Mouse (Mus musculus): ENCODE results near the gene Shc1. TPM values are rescaled to one million over a fixed set of nuclear protein-coding genes. Genes with fewer than 3 reads are reported as not detected.

The Shc1 gene
- polyA plus RNA-seq, 1 experiment, result 87.4 TPM

- H3K4me1 ChIP-seq (ENCODE audit: control insufficient read depth, insufficient read depth, low read length), result peaks cover 21% of the 10 kb centered on the region
- no peaks in the 10 kb centered on the region for H3K27me3 ChIP-seq (ENCODE audit: control insufficient read depth, insufficient read depth, low read length, poor library complexity, severe bottlenecking)
- H3K27ac ChIP-seq (ENCODE audit: insufficient read depth, low read length), result no peak overlapping the region
- TF ChIP-seq POLR2A (IDR thresholded peaks at IDR 0.05; ENCODE audit: insufficient read depth, low read length) (no peak), EP300 (IDR thresholded peaks at IDR 0.05; ENCODE audit: insufficient read depth, low read depth, low read length) (no peak), CTCF (IDR thresholded peaks at IDR 0.05; ENCODE audit: low read depth, low read length) (no peak)
- H3K36me3 ChIP-seq (ENCODE audit: control insufficient read depth, insufficient read depth, low read length, poor library complexity, severe bottlenecking), result no peaks in the 10 kb centered on the region; the same call in 1 of the 2 replicates
- no peaks in the 10 kb centered on the region for H3K9me3 ChIP-seq (replicated peaks; ENCODE audit: control insufficient read depth, insufficient read depth, low read length, poor library complexity, severe bottlenecking)
- H3K9ac ChIP-seq (ENCODE audit: low read depth, poor library complexity, severe bottlenecking), result peak overlapping the region; percentile 22; the same call in 1 of the 2 replicates
- H3K4me3 ChIP-seq (ENCODE audit: low read depth, low read length), result peak overlapping the region; percentile 27; the same call in 1 of the 2 replicates
Observed at GRCm38 (mm10) chr3:89380291-89380690, 38.0 kb upstream of the Shc1 start.

- H3K27ac ChIP-seq (ENCODE audit: insufficient read depth, low read length), result no peak overlapping the region
- TF ChIP-seq POLR2A (IDR thresholded peaks at IDR 0.05; ENCODE audit: insufficient read depth, low read length) (no peak), CTCF (IDR thresholded peaks at IDR 0.05; ENCODE audit: low read depth, low read length) (no peak), EP300 (IDR thresholded peaks at IDR 0.05; ENCODE audit: insufficient read depth, low read depth, low read length) (no peak)
- H3K4me3 ChIP-seq (ENCODE audit: low read depth, low read length), result peak overlapping the region; percentile 27; the same call in 1 of the 2 replicates
- H3K4me1 ChIP-seq (ENCODE audit: control insufficient read depth, insufficient read depth, low read length), result peaks cover 21% of the 10 kb centered on the region
- H3K27me3 ChIP-seq (ENCODE audit: control insufficient read depth, insufficient read depth, low read length, poor library complexity, severe bottlenecking), result no peaks in the 10 kb centered on the region
- H3K36me3 ChIP-seq (ENCODE audit: control insufficient read depth, insufficient read depth, low read length, poor library complexity, severe bottlenecking), result no peaks in the 10 kb centered on the region; the same call in 1 of the 2 replicates
- peak overlapping the region; percentile 22; the same call in 1 of the 2 replicates for H3K9ac ChIP-seq (ENCODE audit: low read depth, poor library complexity, severe bottlenecking)
- H3K9me3 ChIP-seq (replicated peaks; ENCODE audit: control insufficient read depth, insufficient read depth, low read length, poor library complexity, severe bottlenecking), result no peaks in the 10 kb centered on the region
Observed at GRCm38 (mm10) chr3:89380711-89381110, 37.5 kb upstream of the Shc1 start.

DNA sequence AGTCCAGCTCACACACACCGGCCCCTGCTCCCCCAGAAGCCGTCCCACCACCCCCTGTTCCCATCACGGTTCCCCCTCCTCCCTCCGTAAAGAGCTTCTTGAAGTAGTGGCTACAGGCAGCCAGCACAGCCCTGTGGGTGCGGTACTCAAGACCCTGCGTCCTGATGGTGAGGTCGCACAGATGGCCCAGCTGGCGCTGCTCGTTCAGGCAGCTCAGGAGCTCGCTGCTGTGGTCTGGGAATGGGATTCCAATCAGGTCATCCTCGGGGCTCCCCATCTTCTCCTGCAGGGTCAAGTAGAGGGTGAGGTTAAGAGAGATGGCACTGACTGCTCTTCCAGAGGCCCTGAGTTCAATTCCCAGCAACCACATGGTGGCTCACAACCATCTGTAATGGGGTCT, 37.0 kb upstream of the Shc1 start:
- TF ChIP-seq CTCF (IDR thresholded peaks at IDR 0.05; ENCODE audit: low read depth, low read length) (no peak), EP300 (IDR thresholded peaks at IDR 0.05; ENCODE audit: insufficient read depth, low read depth, low read length) (no peak), POLR2A (IDR thresholded peaks at IDR 0.05; ENCODE audit: insufficient read depth, low read length) (no peak)
- peak overlapping the region; percentile 22; the same call in 1 of the 2 replicates for H3K9ac ChIP-seq (ENCODE audit: low read depth, poor library complexity, severe bottlenecking)
- H3K9me3 ChIP-seq (replicated peaks; ENCODE audit: control insufficient read depth, insufficient read depth, low read length, poor library complexity, severe bottlenecking), result no peaks in the 10 kb centered on the region

GRCm38 (mm10) chr3:89382033-89382882, 36.0 kb upstream of the Shc1 start:
- H3K9ac ChIP-seq (ENCODE audit: low read depth, poor library complexity, severe bottlenecking), result no peak overlapping the region
- H3K4me3 ChIP-seq (ENCODE audit: low read depth, low read length), result no peak overlapping the region
- TF ChIP-seq POLR2A (IDR thresholded peaks at IDR 0.05; ENCODE audit: insufficient read depth, low read length), result no peak
- TF ChIP-seq CTCF (IDR thresholded peaks at IDR 0.05; ENCODE audit: low read depth, low read length), result no peak
- TF ChIP-seq EP300 (IDR thresholded peaks at IDR 0.05; ENCODE audit: insufficient read depth, low read depth, low read length), result no peak
- H3K27me3 ChIP-seq (ENCODE audit: control insufficient read depth, insufficient read depth, low read length, poor library complexity, severe bottlenecking), result no peaks in the 10 kb centered on the region
- H3K36me3 ChIP-seq (ENCODE audit: control insufficient read depth, insufficient read depth, low read length, poor library complexity, severe bottlenecking), result no peaks in the 10 kb centered on the region; the same call in 1 of the 2 replicates
- H3K4me1 ChIP-seq (ENCODE audit: control insufficient read depth, insufficient read depth, low read length), result peaks cover 21% of the 10 kb centered on the region
- peak overlapping the region; percentile 95 for H3K27ac ChIP-seq (ENCODE audit: insufficient read depth, low read length)
- no peaks in the 10 kb centered on the region for H3K9me3 ChIP-seq (replicated peaks; ENCODE audit: control insufficient read depth, insufficient read depth, low read length, poor library complexity, severe bottlenecking)

More for the DNA sequence above, 37.0 kb upstream of the Shc1 start:
- no peak overlapping the region; the same call in 1 of the 2 replicates for H3K27ac ChIP-seq (ENCODE audit: insufficient read depth, low read length)
- no peaks in the 10 kb centered on the region; the same call in 1 of the 2 replicates for H3K36me3 ChIP-seq (ENCODE audit: control insufficient read depth, insufficient read depth, low read length, poor library complexity, severe bottlenecking)
- peaks cover 21% of the 10 kb centered on the region for H3K4me1 ChIP-seq (ENCODE audit: control insufficient read depth, insufficient read depth, low read length)
- no peak overlapping the region for H3K4me3 ChIP-seq (ENCODE audit: low read depth, low read length)
- H3K27me3 ChIP-seq (ENCODE audit: control insufficient read depth, insufficient read depth, low read length, poor library complexity, severe bottlenecking), result no peaks in the 10 kb centered on the region

DNA sequence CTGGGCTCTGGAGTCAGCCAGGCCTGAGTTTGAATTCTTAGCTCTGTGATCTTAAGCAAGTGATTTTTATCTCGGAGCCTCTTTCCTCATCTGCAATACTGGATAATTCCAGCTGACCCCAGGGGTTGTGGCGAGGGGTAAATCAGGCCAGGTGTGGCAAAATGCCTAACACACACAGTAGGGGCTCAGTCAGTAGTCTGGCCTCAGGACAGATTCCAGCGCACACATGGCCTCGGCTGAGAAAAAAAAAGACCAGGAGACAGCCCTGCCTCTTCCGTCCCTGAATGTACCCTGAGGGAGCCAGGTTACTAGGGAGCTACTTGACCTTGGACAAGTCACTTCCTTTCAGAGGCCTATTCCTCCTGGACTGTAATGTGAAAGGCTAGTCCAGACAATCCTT, 35.3 kb upstream of the Shc1 start:
- Histone ChIP-seq H3K4me1 (ENCODE audit: control insufficient read depth, insufficient read depth, low read length) (peaks cover 21% of the 10 kb centered on the region), H3K27me3 (ENCODE audit: control insufficient read depth, insufficient read depth, low read length, poor library complexity, severe bottlenecking) (no peaks in the 10 kb centered on the region), H3K9ac (ENCODE audit: low read depth, poor library complexity, severe bottlenecking) (no peak overlapping the region), H3K9me3 (replicated peaks; ENCODE audit: control insufficient read depth, insufficient read depth, low read length, poor library complexity, severe bottlenecking) (no peaks in the 10 kb centered on the region), H3K27ac (ENCODE audit: insufficient read depth, low read length) (peak overlapping the region; percentile 95), H3K36me3 (ENCODE audit: control insufficient read depth, insufficient read depth, low read length, poor library complexity, severe bottlenecking) (no peaks in the 10 kb centered on the region; the same call in 1 of the 2 replicates), H3K4me3 (ENCODE audit: low read depth, low read length) (no peak overlapping the region)
- TF ChIP-seq CTCF (IDR thresholded peaks at IDR 0.05; ENCODE audit: low read depth, low read length) (no peak), EP300 (IDR thresholded peaks at IDR 0.05; ENCODE audit: insufficient read depth, low read depth, low read length) (no peak), POLR2A (IDR thresholded peaks at IDR 0.05; ENCODE audit: insufficient read depth, low read length) (no peak)

All from ES-Bruce4 (cell line).